Mouse (Mus musculus): ENCODE data around the gene Palm3.
A peak's percentile ranks its signal among the peaks of the same experiment; 100 is the strongest.
"Not testable (repeated sequence)": the region's sequence is repeated elsewhere in the genome, so short reads cannot be mapped to it uniquely, and the experiment has no call there.

Palm3 gene

GRCm38 (mm10) chr8:84021096-84021495 is at the start of gene Palm3:
Palm3 (plus strand) TSS chr8:84021471.
- no peak for DNase-seq (ENCODE audit: inconsistent age in 2 of 2, low spot score in 1 of 2)

- DNase-seq (ENCODE audit: inconsistent age in 2 of 2, low spot score in 1 of 2), result no peak
Measured at GRCm38 (mm10) chr8:83971661-83972060, 49.6 kb upstream of the Palm3 start.

GRCm38 (mm10) chr8:83972150-83973120 is 48.8 kb upstream of the Palm3 start, which contains the start of gene Prkaca:
Prkaca (plus strand) TSS chr8:83972993.
- DNase-seq (ENCODE audit: inconsistent age in 2 of 2, low spot score in 1 of 2), result peak; percentile 99

- DNase-seq (ENCODE audit: inconsistent age in 2 of 2, low spot score in 1 of 2), result peak; percentile 31 to 76
Measured at GRCm38 (mm10) chr8:83973161-83974031, 47.9 kb upstream of the Palm3 start.

- peak in 1 of 2 experiments; percentile 43 for DNase-seq (ENCODE audit: inconsistent age in 2 of 2, low spot score in 1 of 2)
Measured at GRCm38 (mm10) chr8:83974521-83974920, 46.8 kb upstream of the Palm3 start.

- DNase-seq (ENCODE audit: inconsistent age in 2 of 2, low spot score in 1 of 2), result peak; percentile 40 to 68
Measured at GRCm38 (mm10) chr8:83976101-83976630, 45.1 kb upstream of the Palm3 start.

- DNase-seq (ENCODE audit: inconsistent age in 2 of 2, low spot score in 1 of 2), result peak; percentile 35 to 60
Measured at GRCm38 (mm10) chr8:83976779-83977350, 44.4 kb upstream of the Palm3 start.

GRCm38 (mm10) chr8:83977646-83978045 is 43.6 kb upstream of the Palm3 start:
- DNase-seq (ENCODE audit: inconsistent age in 2 of 2, low spot score in 1 of 2), result peak; percentile 76 to 87

GRCm38 (mm10) chr8:83978200-83978599 is 43.1 kb upstream of the Palm3 start:
- peak in 1 of 2 experiments; percentile 23 for DNase-seq (ENCODE audit: inconsistent age in 2 of 2, low spot score in 1 of 2)

GRCm38 (mm10) chr8:83980250-83980649 is 41.0 kb upstream of the Palm3 start:
- DNase-seq (ENCODE audit: inconsistent age in 2 of 2, low spot score in 1 of 2), result peak in 1 of 2 experiments; percentile 47

- DNase-seq (ENCODE audit: inconsistent age in 2 of 2, low spot score in 1 of 2), result peak; percentile 33 to 58
Measured at GRCm38 (mm10) chr8:83980845-83981244, 40.4 kb upstream of the Palm3 start.

GRCm38 (mm10) chr8:83981533-83981932 is 39.7 kb upstream of the Palm3 start:
- DNase-seq (ENCODE audit: inconsistent age in 2 of 2, low spot score in 1 of 2), result no peak

- no peak for DNase-seq (ENCODE audit: inconsistent age in 2 of 2, low spot score in 1 of 2)
Measured at GRCm38 (mm10) chr8:83982449-83982848, 38.8 kb upstream of the Palm3 start.

GRCm38 (mm10) chr8:83983222-83983621 is 38.0 kb upstream of the Palm3 start:
- DNase-seq (ENCODE audit: inconsistent age in 2 of 2, low spot score in 1 of 2), result not testable (repeated sequence)

GRCm38 (mm10) chr8:83989243-83989642 is 32.0 kb upstream of the Palm3 start:
- no peak for DNase-seq (ENCODE audit: inconsistent age in 2 of 2, low spot score in 1 of 2)

- DNase-seq (ENCODE audit: inconsistent age in 2 of 2, low spot score in 1 of 2), result no peak
Measured at GRCm38 (mm10) chr8:83990170-83990569, 31.1 kb upstream of the Palm3 start.

GRCm38 (mm10) chr8:83992488-83992887 is 28.8 kb upstream of the Palm3 start:
- peak in 1 of 2 experiments; percentile 62 for DNase-seq (ENCODE audit: inconsistent age in 2 of 2, low spot score in 1 of 2)

GRCm38 (mm10) chr8:83994030-83994429 is 27.2 kb upstream of the Palm3 start:
- no peak for DNase-seq (ENCODE audit: inconsistent age in 2 of 2, low spot score in 1 of 2)

GRCm38 (mm10) chr8:83995973-83996372 is 25.3 kb upstream of the Palm3 start:
- peak in 1 of 2 experiments; percentile 46 for DNase-seq (ENCODE audit: inconsistent age in 2 of 2, low spot score in 1 of 2)

All from adrenal gland, adult (tissue).